Mouse (Mus musculus): ENCODE data around the gene D430041D05Rik. TPM values are rescaled to one million over a fixed set of nuclear protein-coding genes. Genes with fewer than 3 reads are reported as not detected.

The D430041D05Rik gene
- total and polyA plus RNA-seq, 2 experiments from 2014 or later = 7.9 to 47.6 TPM

- no peaks in the 10 kb centered on the region for H3K27me3 ChIP-seq (ENCODE audit: insufficient read depth, low read length)
- DNase-seq (ENCODE audit: low spot score) (no peak), ATAC-seq (ENCODE audit: low FRiP score) (0 out of 2 replicates have a peak, but pooled peaks have one; percentile 13)
- whole genome bisulfite sequencing = 89% methylated on average over 23 of the region's 23 CpGs
- H3K4me2 ChIP-seq (ENCODE audit: low read depth, low read length, poor library complexity, severe bottlenecking) = no peak overlapping the region
- no peak overlapping the region for H3K27ac ChIP-seq (ENCODE audit: low read depth, low read length)
- H3K4me3 ChIP-seq (ENCODE audit: low read depth, low read length) = no peak overlapping the region
- H3K9me3 ChIP-seq (ENCODE audit: low read length) = no peaks in the 10 kb centered on the region
- no peak for TF ChIP-seq CTCF (IDR thresholded peaks at IDR 0.05)
- H3K4me1 ChIP-seq (ENCODE audit: insufficient read depth, low read length) = no peaks in the 10 kb centered on the region
- H3K36me3 ChIP-seq (ENCODE audit: insufficient read depth, low read length) = peaks cover 4% of the 10 kb centered on the region; the same call in 1 of the 2 replicates
- no peak overlapping the region for H3K9ac ChIP-seq (replicated peaks; ENCODE audit: low read length, poor library complexity, severe bottlenecking)
These were observed 243.0 kb downstream of the D430041D05Rik start for GRCm38 (mm10) chr2:104167765-104168164.

- no peak for DNase-seq (ENCODE audit: low spot score)
These were observed 245.2 kb downstream of the D430041D05Rik start for GRCm38 (mm10) chr2:104165631-104166030.

GRCm38 (mm10) chr2:104163978-104164487, 246.8 kb downstream of the D430041D05Rik start:
- H3K9me3 ChIP-seq (ENCODE audit: low read length) = no peaks in the 10 kb centered on the region
- 84% methylated on average over 4 of the region's 4 CpGs for WGBS
- no peaks in the 10 kb centered on the region for H3K4me1 ChIP-seq (ENCODE audit: insufficient read depth, low read length)
- DNase-seq (ENCODE audit: low spot score) = no peak
- no peak overlapping the region for H3K27ac ChIP-seq (ENCODE audit: low read depth, low read length)
- H3K36me3 ChIP-seq (ENCODE audit: insufficient read depth, low read length) = peaks cover 4% of the 10 kb centered on the region; the same call in 1 of the 2 replicates
- H3K4me2 ChIP-seq (ENCODE audit: low read depth, low read length, poor library complexity, severe bottlenecking) = no peak overlapping the region
- H3K4me3 ChIP-seq (ENCODE audit: low read depth, low read length) = no peak overlapping the region
- no peak for TF ChIP-seq CTCF (IDR thresholded peaks at IDR 0.05)
- ATAC-seq (ENCODE audit: low FRiP score) = no peak
- H3K27me3 ChIP-seq (ENCODE audit: insufficient read depth, low read length) = no peaks in the 10 kb centered on the region
- no peak overlapping the region for H3K9ac ChIP-seq (replicated peaks; ENCODE audit: low read length, poor library complexity, severe bottlenecking)

More at GRCm38 (mm10) chr2:104165631-104166030, 245.2 kb downstream of the D430041D05Rik start:
- H3K4me1 ChIP-seq (ENCODE audit: insufficient read depth, low read length) = no peaks in the 10 kb centered on the region
- H3K27ac ChIP-seq (ENCODE audit: low read depth, low read length) = no peak overlapping the region
- WGBS = 93% methylated on average over 2 of the region's 2 CpGs
- H3K9me3 ChIP-seq (ENCODE audit: low read length) = no peaks in the 10 kb centered on the region
- H3K4me2 ChIP-seq (ENCODE audit: low read depth, low read length, poor library complexity, severe bottlenecking) = no peak overlapping the region
- no peak for ATAC-seq (ENCODE audit: low FRiP score)
- H3K36me3 ChIP-seq (ENCODE audit: insufficient read depth, low read length) = peaks cover 4% of the 10 kb centered on the region; the same call in 1 of the 2 replicates
- no peak for TF ChIP-seq CTCF (IDR thresholded peaks at IDR 0.05)
- H3K27me3 ChIP-seq (ENCODE audit: insufficient read depth, low read length) = no peaks in the 10 kb centered on the region
- no peak overlapping the region for H3K9ac ChIP-seq (replicated peaks; ENCODE audit: low read length, poor library complexity, severe bottlenecking)
- H3K4me3 ChIP-seq (ENCODE audit: low read depth, low read length) = no peak overlapping the region

DNA sequence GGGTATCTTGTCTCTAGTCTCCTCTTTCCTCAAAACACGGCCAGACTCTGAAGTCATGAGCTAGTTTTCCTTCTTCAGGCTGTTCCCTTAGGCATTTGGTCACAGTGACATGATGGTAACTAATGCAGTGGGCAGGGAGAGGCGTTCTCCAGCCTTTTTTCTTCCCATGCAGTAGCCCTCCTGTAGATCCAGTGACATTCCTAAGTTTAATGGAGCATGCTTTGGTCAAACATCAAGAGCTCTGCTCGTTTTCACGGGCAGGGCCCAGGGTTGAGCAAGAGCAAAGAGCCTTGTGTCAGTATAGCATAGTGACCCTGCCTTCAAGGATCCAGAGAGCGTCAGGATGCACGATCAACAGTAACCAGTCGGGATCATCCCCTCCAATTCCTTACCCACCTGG, 247.4 kb downstream of the D430041D05Rik start:
- H3K4me3 ChIP-seq (ENCODE audit: low read depth, low read length) = no peak overlapping the region
- ATAC-seq (ENCODE audit: low FRiP score) = no peak

DNA sequence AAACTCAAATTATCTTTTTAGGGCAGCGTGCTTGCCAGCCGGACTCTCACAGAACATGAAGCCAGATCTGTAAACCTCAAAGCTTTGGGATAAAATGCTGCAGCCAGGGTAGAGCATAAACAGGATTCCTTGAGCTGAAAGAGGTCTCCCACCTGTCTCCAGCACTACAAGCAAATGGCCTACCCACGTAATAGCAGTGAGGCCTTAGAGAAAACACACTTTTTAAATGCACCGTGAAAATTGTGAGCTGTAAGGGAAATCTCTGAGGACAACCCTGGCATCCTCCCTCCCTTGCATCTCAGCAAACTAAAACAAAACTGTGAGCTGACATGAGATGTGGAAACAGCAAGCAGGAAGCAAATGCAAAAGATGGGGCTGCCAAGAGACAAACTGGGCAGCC, 253.0 kb downstream of the D430041D05Rik start:
- no peak overlapping the region for H3K4me3 ChIP-seq (ENCODE audit: low read depth, low read length)
- WGBS = 78% methylated on average over 4 of the region's 4 CpGs
- DNase-seq (ENCODE audit: low spot score) = no peak

More for the DNA sequence above, 247.4 kb downstream of the D430041D05Rik start:
- H3K9ac ChIP-seq (replicated peaks; ENCODE audit: low read length, poor library complexity, severe bottlenecking) = no peak overlapping the region
- no peak for DNase-seq (ENCODE audit: low spot score)
- no peaks in the 10 kb centered on the region for H3K9me3 ChIP-seq (ENCODE audit: low read length)
- WGBS = 83% methylated on average over 7 of the region's 7 CpGs
- H3K27me3 ChIP-seq (ENCODE audit: insufficient read depth, low read length) = no peaks in the 10 kb centered on the region
- TF ChIP-seq CTCF (IDR thresholded peaks at IDR 0.05) = no peak
- no peak overlapping the region for H3K4me2 ChIP-seq (ENCODE audit: low read depth, low read length, poor library complexity, severe bottlenecking)
- no peaks in the 10 kb centered on the region for H3K4me1 ChIP-seq (ENCODE audit: insufficient read depth, low read length)
- no peak overlapping the region for H3K27ac ChIP-seq (ENCODE audit: low read depth, low read length)
- peaks cover 4% of the 10 kb centered on the region; the same call in 1 of the 2 replicates for H3K36me3 ChIP-seq (ENCODE audit: insufficient read depth, low read length)

GRCm38 (mm10) chr2:104153876-104154275, 256.9 kb downstream of the D430041D05Rik start:
- no peak for TF ChIP-seq CTCF (IDR thresholded peaks at IDR 0.05)
- H3K4me2 ChIP-seq (ENCODE audit: low read depth, low read length, poor library complexity, severe bottlenecking) = no peak overlapping the region
- H3K27me3 ChIP-seq (ENCODE audit: insufficient read depth, low read length) = no peaks in the 10 kb centered on the region
- ATAC-seq (ENCODE audit: low FRiP score) (no peak), DNase-seq (ENCODE audit: low spot score) (no peak)
- H3K27ac ChIP-seq (ENCODE audit: low read depth, low read length) = no peak overlapping the region
- no peak overlapping the region for H3K9ac ChIP-seq (replicated peaks; ENCODE audit: low read length, poor library complexity, severe bottlenecking)
- H3K4me3 ChIP-seq (ENCODE audit: low read depth, low read length) = no peak overlapping the region
- peaks cover 25% of the 10 kb centered on the region for H3K36me3 ChIP-seq (ENCODE audit: insufficient read depth, low read length)
- 85% methylated on average over 3 of the region's 3 CpGs for WGBS
- no peaks in the 10 kb centered on the region for H3K9me3 ChIP-seq (ENCODE audit: low read length)
- no peaks in the 10 kb centered on the region for H3K4me1 ChIP-seq (ENCODE audit: insufficient read depth, low read length)

More for the DNA sequence above, 253.0 kb downstream of the D430041D05Rik start:
- Histone ChIP-seq H3K36me3 (ENCODE audit: insufficient read depth, low read length) (peaks cover 1% of the 10 kb centered on the region), H3K9ac (replicated peaks; ENCODE audit: low read length, poor library complexity, severe bottlenecking) (no peak overlapping the region), H3K4me2 (ENCODE audit: low read depth, low read length, poor library complexity, severe bottlenecking) (no peak overlapping the region), H3K4me1 (ENCODE audit: insufficient read depth, low read length) (no peaks in the 10 kb centered on the region), H3K9me3 (ENCODE audit: low read length) (no peaks in the 10 kb centered on the region), H3K27me3 (ENCODE audit: insufficient read depth, low read length) (no peaks in the 10 kb centered on the region), H3K27ac (ENCODE audit: low read depth, low read length) (no peak overlapping the region)
- no peak for TF ChIP-seq CTCF (IDR thresholded peaks at IDR 0.05)
- no peak for ATAC-seq (ENCODE audit: low FRiP score)

All from midbrain, postnatal 0 days (tissue).